Mouse (Mus musculus): ENCODE results near the gene Prmt2. TPM values are rescaled to one million over a fixed set of nuclear protein-coding genes. Genes with fewer than 3 reads are reported as not detected.

Prmt2 gene
- polyA plus RNA-seq, 2 experiments, result 3.8 to 4.3 TPM

- TF ChIP-seq EP300 (IDR thresholded peaks at IDR 0.05; ENCODE audit: low read depth), result no peak
- no peak for TF ChIP-seq CTCF (IDR thresholded peaks at IDR 0.05; ENCODE audit: low read depth)
- Histone ChIP-seq H3K4me2 (ENCODE audit: low read depth) (no peak overlapping the region), H3K4me1 (replicated peaks; ENCODE audit: control insufficient read depth in 2 of 2, insufficient read depth in 2 of 2, low read length in 1 of 2) (no peaks in the 10 kb centered on the region), H3K9me3 (ENCODE audit: control insufficient read depth, low read length) (no peaks in the 10 kb centered on the region), H3K9ac (replicated peaks) (no peak overlapping the region), H3K27ac (no peak overlapping the region), H3K4me3 (ENCODE audit: insufficient read depth in 1 of 2, low read depth in 2 of 2, low read length in 2 of 2) (no peak overlapping the region), H3K27me3 (ENCODE audit: control insufficient read depth, insufficient read depth, low read length) (no peaks in the 10 kb centered on the region), H3K36me3 (replicated peaks; ENCODE audit: control insufficient read depth, insufficient read depth, low read depth) (no peaks in the 10 kb centered on the region)
- ATAC-seq (ENCODE audit: insufficient read depth), result no peak
- WGBS (ENCODE audit: insufficient replicate concordance), result 87% methylated on average over 7 of the region's 7 CpGs
- no peak for DNase-seq (ENCODE audit: low read depth in 3 of 3, low spot score in 3 of 3)
Observed at GRCm38 (mm10) chr10:76210806-76211205, 26.9 kb downstream of the Prmt2 start.

- no peak overlapping the region for H3K9ac ChIP-seq (replicated peaks)
- no peak for TF ChIP-seq EP300 (IDR thresholded peaks at IDR 0.05; ENCODE audit: low read depth)
- TF ChIP-seq CTCF (IDR thresholded peaks at IDR 0.05; ENCODE audit: low read depth), result no peak
- H3K4me1 ChIP-seq (replicated peaks; ENCODE audit: control insufficient read depth in 2 of 2, insufficient read depth in 2 of 2, low read length in 1 of 2), result no peaks in the 10 kb centered on the region
- 71% methylated on average over 8 of the region's 8 CpGs for WGBS (ENCODE audit: insufficient replicate concordance)
- H3K4me3 ChIP-seq (ENCODE audit: insufficient read depth in 1 of 2, low read depth in 2 of 2, low read length in 2 of 2), result no peak overlapping the region
- no peak for DNase-seq (ENCODE audit: low read depth in 3 of 3, low spot score in 3 of 3)
- no peak overlapping the region for H3K4me2 ChIP-seq (ENCODE audit: low read depth)
- no peaks in the 10 kb centered on the region for H3K36me3 ChIP-seq (replicated peaks; ENCODE audit: control insufficient read depth, insufficient read depth, low read depth)
- no peaks in the 10 kb centered on the region for H3K27me3 ChIP-seq (ENCODE audit: control insufficient read depth, insufficient read depth, low read length)
- ATAC-seq (ENCODE audit: insufficient read depth), result no peak
- H3K9me3 ChIP-seq (ENCODE audit: control insufficient read depth, low read length), result no peaks in the 10 kb centered on the region
- H3K27ac ChIP-seq, result no peak overlapping the region
Observed at GRCm38 (mm10) chr10:76209241-76209640, 28.4 kb downstream of the Prmt2 start.

GRCm38 (mm10) chr10:76207262-76207796, 30.3 kb downstream of the Prmt2 start:
- Histone ChIP-seq H3K36me3 (replicated peaks; ENCODE audit: control insufficient read depth, insufficient read depth, low read depth) (no peaks in the 10 kb centered on the region), H3K9ac (replicated peaks) (no peak overlapping the region), H3K9me3 (ENCODE audit: control insufficient read depth, low read length) (no peaks in the 10 kb centered on the region), H3K4me1 (replicated peaks; ENCODE audit: control insufficient read depth in 2 of 2, insufficient read depth in 2 of 2, low read length in 1 of 2) (no peaks in the 10 kb centered on the region), H3K4me2 (ENCODE audit: low read depth) (no peak overlapping the region), H3K4me3 (ENCODE audit: insufficient read depth in 1 of 2, low read depth in 2 of 2, low read length in 2 of 2) (no peak overlapping the region), H3K27ac (no peak overlapping the region), H3K27me3 (ENCODE audit: control insufficient read depth, insufficient read depth, low read length) (no peaks in the 10 kb centered on the region)
- DNase-seq (ENCODE audit: low read depth in 3 of 3, low spot score in 3 of 3), result no peak
- WGBS (ENCODE audit: insufficient replicate concordance), result 76% methylated on average over 13 of the region's 13 CpGs
- no peak for ATAC-seq (ENCODE audit: insufficient read depth)
- TF ChIP-seq CTCF (IDR thresholded peaks at IDR 0.05; ENCODE audit: low read depth) (no peak), EP300 (IDR thresholded peaks at IDR 0.05; ENCODE audit: low read depth) (no peak)

- no peaks in the 10 kb centered on the region for H3K27me3 ChIP-seq (ENCODE audit: control insufficient read depth, insufficient read depth, low read length)
- TF ChIP-seq CTCF (IDR thresholded peaks at IDR 0.05; ENCODE audit: low read depth) (peak; percentile 28; the same call in 1 of the 2 replicates), EP300 (IDR thresholded peaks at IDR 0.05; ENCODE audit: low read depth) (no peak)
- no peak overlapping the region for H3K27ac ChIP-seq
- H3K4me3 ChIP-seq (ENCODE audit: insufficient read depth in 1 of 2, low read depth in 2 of 2, low read length in 2 of 2), result 0 out of 4 replicates have a peak overlapping the region, but pooled peaks of 1 of the 2 experiments have one; percentile 4
- H3K4me2 ChIP-seq (ENCODE audit: low read depth), result peak overlapping the region; percentile 45; the same call in 1 of the 2 replicates
- WGBS (ENCODE audit: insufficient replicate concordance), result 18% methylated on average over 18 of the region's 18 CpGs
- H3K9ac ChIP-seq (replicated peaks), result no peak overlapping the region
- DNase-seq (ENCODE audit: low read depth in 3 of 3, low spot score in 3 of 3) (peak in 1 of 3 experiments; percentile 9), ATAC-seq (ENCODE audit: insufficient read depth) (no peak)
- H3K4me1 ChIP-seq (replicated peaks; ENCODE audit: control insufficient read depth in 2 of 2, insufficient read depth in 2 of 2, low read length in 1 of 2), result no peaks in the 10 kb centered on the region
- H3K36me3 ChIP-seq (replicated peaks; ENCODE audit: control insufficient read depth, insufficient read depth, low read depth), result no peaks in the 10 kb centered on the region
- H3K9me3 ChIP-seq (ENCODE audit: control insufficient read depth, low read length), result no peaks in the 10 kb centered on the region
Observed at GRCm38 (mm10) chr10:76203798-76204283, 33.8 kb downstream of the Prmt2 start.

- DNase-seq (ENCODE audit: low read depth in 3 of 3, low spot score in 3 of 3) (peak; percentile 27 to 30 (median 29)), ATAC-seq (ENCODE audit: insufficient read depth) (no peak)
- Histone ChIP-seq H3K36me3 (replicated peaks; ENCODE audit: control insufficient read depth, insufficient read depth, low read depth) (no peaks in the 10 kb centered on the region), H3K4me3 (ENCODE audit: insufficient read depth in 1 of 2, low read depth in 2 of 2, low read length in 2 of 2) (no peak overlapping the region), H3K9ac (replicated peaks) (no peak overlapping the region), H3K9me3 (ENCODE audit: control insufficient read depth, low read length) (no peaks in the 10 kb centered on the region), H3K4me1 (replicated peaks; ENCODE audit: control insufficient read depth in 2 of 2, insufficient read depth in 2 of 2, low read length in 1 of 2) (no peaks in the 10 kb centered on the region), H3K4me2 (ENCODE audit: low read depth) (no peak overlapping the region), H3K27me3 (ENCODE audit: control insufficient read depth, insufficient read depth, low read length) (no peaks in the 10 kb centered on the region), H3K27ac (no peak overlapping the region)
- TF ChIP-seq EP300 (IDR thresholded peaks at IDR 0.05; ENCODE audit: low read depth) (no peak), CTCF (IDR thresholded peaks at IDR 0.05; ENCODE audit: low read depth) (peak; percentile 73)
- WGBS (ENCODE audit: insufficient replicate concordance), result 13% methylated on average over 7 of the region's 7 CpGs
Observed at GRCm38 (mm10) chr10:76201978-76202377, 35.7 kb downstream of the Prmt2 start.

Measured in liver, embryonic 14.5 days (tissue).